Mouse (Mus musculus) neural tube, embryonic 11.5 days (tissue): Measurements from ENCODE around the gene Slc26a9. TPM values are rescaled to one million over a fixed set of nuclear protein-coding genes. Genes with fewer than 3 reads are reported as not detected.

Experiments used
- ATAC-seq: fragments of 200-750 bp; cut with Nextera tagmentation; 2 replicates; pipeline ENCODE4 v1.8.0; 2017; ENCODE audit warnings: moderate number of reproducible peaks, mild to moderate bottlenecking, moderate TSS enrichment, moderate library complexity; ENCODE audit not compliant: insufficient read depth, low FRiP score, low TSS enrichment
- DNase-seq: peaks from one replicate; pipeline ENCODE4 v3.0.0-alpha.2; 2015; ENCODE audit warnings: low spot score
- H3K27ac ChIP-seq: fragments of 300-500 bp; sonication (generic); 2 replicates; pipeline ENCODE4 v1.5.1; 2014; ENCODE audit warnings: low read depth, mild to moderate bottlenecking, low read length
- H3K27me3 ChIP-seq: fragments of 300-500 bp; sonication (generic); 2 replicates; pipeline ENCODE4 v1.6.1; 2014; ENCODE audit warnings: mild to moderate bottlenecking, low read length, mixed read lengths; ENCODE audit not compliant: control insufficient read depth, insufficient read depth
- H3K36me3 ChIP-seq: fragments of 300-500 bp; sonication (generic); 2 replicates; pipeline ENCODE4 v1.6.1; 2014; ENCODE audit warnings: mild to moderate bottlenecking, low read length, moderate library complexity, mixed read lengths; ENCODE audit not compliant: control insufficient read depth, insufficient read depth
- H3K4me1 ChIP-seq: fragments of 300-500 bp; sonication (generic); 2 replicates; pipeline ENCODE4 v1.6.1; 2014; ENCODE audit warnings: low read length, mixed read lengths; ENCODE audit not compliant: control insufficient read depth, insufficient read depth
- H3K4me2 ChIP-seq: fragments of 300-500 bp; sonication (generic); 2 replicates; pipeline ENCODE4 v1.6.1; 2014; ENCODE audit warnings: low read depth, mild to moderate bottlenecking, moderate library complexity
- H3K4me3 ChIP-seq: fragments of 300-500 bp; sonication (generic); 2 replicates; pipeline ENCODE4 v1.5.1; 2014; ENCODE audit warnings: low read depth, low read length
- H3K9ac ChIP-seq: fragments of 300-500 bp; sonication (generic); 2 replicates; pipeline ENCODE4 v1.6.1; 2014; ENCODE audit warnings: mild to moderate bottlenecking, low read length
- H3K9me3 ChIP-seq: fragments of 300-500 bp; sonication (generic); 2 replicates; pipeline ENCODE4 v1.6.1; 2016; ENCODE audit warnings: low read length; ENCODE audit not compliant: control insufficient read depth
- WGBS: fragments of 180-500 bp; shearing (Covaris S2); extraction: QIAGEN DNeasy Blood & Tissue Kit; methylation state at CpG from one replicate; pipeline ENCODE4 v1.1.7; 2014; 5-methylcytosine and 5-hydroxymethylcytosine counted together
- polyA plus RNA-seq: library from polyadenylated mRNA; unstranded; fragments of >200 nt; fragmentation: Nextera tagmentation; extraction: Ambion mirVana; gene quantifications from 2 replicates; pipeline ENCODE4 v1.2.1, GENCODE M21; 2014

The Slc26a9 gene
- polyA plus RNA-seq, 1 experiment from 2014 or later: not detected

GRCm38 (mm10) chr1:131730639-131731437, 13.0 kb upstream of the Slc26a9 start:
- no peak overlapping the region for H3K4me2 ChIP-seq
- H3K36me3 ChIP-seq: no peaks in the 10 kb centered on the region
- H3K9ac ChIP-seq: no peak overlapping the region
- H3K9me3 ChIP-seq: no peaks in the 10 kb centered on the region
- H3K27ac ChIP-seq: no peak overlapping the region
- no peak overlapping the region for H3K4me3 ChIP-seq
- H3K4me1 ChIP-seq: no peaks in the 10 kb centered on the region
- no peak for DNase-seq
- WGBS: 87% methylated on average over 12 of the region's 12 CpGs
- H3K27me3 ChIP-seq: no peaks in the 10 kb centered on the region
- ATAC-seq: no peak

DNA sequence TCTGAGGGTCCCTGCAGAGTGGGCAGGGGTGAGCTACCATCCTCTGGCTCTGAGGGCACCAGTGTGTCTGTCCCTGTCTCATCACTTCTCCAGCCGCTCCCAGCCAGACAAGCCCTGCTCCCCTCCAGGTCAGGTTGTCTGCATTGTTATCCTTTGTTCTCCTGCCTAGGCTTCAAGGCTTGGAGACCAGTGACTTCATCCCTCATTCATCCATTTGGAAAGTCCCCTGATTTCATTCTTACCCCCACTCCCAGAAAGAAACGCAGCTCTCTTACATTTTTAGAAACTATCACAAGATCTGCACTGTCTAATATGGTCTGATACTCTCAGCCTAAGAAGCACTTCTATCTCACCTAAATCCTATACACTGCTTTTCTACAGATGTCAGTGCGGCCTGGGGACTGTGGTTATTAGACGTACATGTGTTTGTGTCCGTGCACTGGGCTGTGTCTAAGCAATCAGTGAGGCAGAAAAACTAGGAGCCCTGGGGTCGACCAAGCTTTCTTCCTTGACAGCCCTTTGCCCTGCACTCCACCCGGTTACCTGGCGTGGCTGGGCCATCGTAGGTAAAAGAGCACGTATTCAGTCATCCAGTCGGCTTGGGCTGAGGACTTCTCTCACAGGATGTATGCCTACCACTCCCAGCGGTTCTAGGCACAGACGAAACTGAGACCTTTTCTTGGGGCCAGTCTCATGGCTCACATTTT, 10.2 kb upstream of the Slc26a9 start:
- Histone ChIP-seq H3K9ac (no peak overlapping the region), H3K27ac (no peak overlapping the region), H3K4me1 (no peaks in the 10 kb centered on the region), H3K27me3 (no peaks in the 10 kb centered on the region), H3K9me3 (no peaks in the 10 kb centered on the region), H3K4me2 (no peak overlapping the region), H3K36me3 (no peaks in the 10 kb centered on the region), H3K4me3 (no peak overlapping the region)
- ATAC-seq (no peak), DNase-seq (no peak)
- 66% methylated on average over 13 of the region's 13 CpGs for WGBS

DNA sequence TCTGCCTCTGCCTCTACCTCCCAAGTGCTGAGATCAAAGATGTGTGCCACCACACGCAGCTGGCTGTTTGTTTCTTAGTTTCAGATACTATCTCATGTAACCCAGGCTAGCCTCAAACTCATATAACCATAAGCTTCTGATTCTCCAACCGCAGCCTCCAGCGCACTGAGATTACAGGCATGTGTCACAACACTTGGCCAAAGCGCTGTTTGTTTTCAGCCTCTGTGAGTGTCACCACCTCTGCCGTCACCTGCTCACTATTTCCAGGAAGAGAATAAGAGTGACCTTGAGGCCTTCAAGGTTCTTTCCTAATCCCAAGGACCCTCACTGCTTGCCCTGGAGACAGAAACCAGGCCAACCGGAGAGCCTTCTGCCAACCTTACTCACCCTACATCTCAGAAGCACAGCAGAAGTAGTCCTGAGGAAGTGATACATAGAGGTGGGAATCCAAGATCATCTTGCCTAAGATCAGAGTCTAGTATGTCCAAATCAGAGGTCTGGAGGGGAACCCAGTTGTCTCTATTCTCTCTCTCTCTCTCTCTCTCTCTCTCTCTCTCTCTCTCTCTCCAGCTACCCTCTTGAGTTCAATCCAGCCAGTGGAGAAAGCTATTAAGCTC, 9.1 kb upstream of the Slc26a9 start:
- no peaks in the 10 kb centered on the region for H3K27me3 ChIP-seq
- no peak overlapping the region for H3K9ac ChIP-seq
- DNase-seq: no peak
- no peaks in the 10 kb centered on the region for H3K9me3 ChIP-seq
- H3K27ac ChIP-seq: no peak overlapping the region
- no peak overlapping the region for H3K4me2 ChIP-seq
- no peak for ATAC-seq
- no peak overlapping the region for H3K4me3 ChIP-seq
- no peaks in the 10 kb centered on the region for H3K36me3 ChIP-seq
- no peaks in the 10 kb centered on the region for H3K4me1 ChIP-seq
- WGBS: 92% methylated on average over 6 of the region's 6 CpGs

DNA sequence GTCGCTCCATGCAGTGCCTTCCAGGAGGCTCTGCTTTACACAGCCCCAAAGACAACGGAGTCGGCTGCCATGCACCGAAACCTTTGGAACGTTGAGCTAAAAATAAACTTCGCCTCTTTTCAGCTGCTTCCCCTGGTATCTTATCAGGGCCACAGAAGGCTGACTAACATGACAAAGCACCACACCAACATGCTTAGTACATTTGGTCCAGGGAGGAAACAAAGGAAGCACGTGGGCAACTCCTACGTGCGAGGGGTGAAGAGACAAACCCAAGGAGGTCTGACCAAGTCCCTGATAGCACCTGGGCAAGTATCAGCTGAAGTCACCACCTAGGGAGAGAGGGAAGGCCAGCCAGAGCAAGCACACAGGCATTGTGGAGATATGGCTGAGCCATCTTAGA, 7.3 kb upstream of the Slc26a9 start:
- H3K4me1 ChIP-seq: no peaks in the 10 kb centered on the region
- H3K27ac ChIP-seq: no peak overlapping the region
- ATAC-seq (no peak), DNase-seq (no peak)
- H3K9ac ChIP-seq: no peak overlapping the region
- no peaks in the 10 kb centered on the region for H3K36me3 ChIP-seq
- H3K4me2 ChIP-seq: no peak overlapping the region
- H3K9me3 ChIP-seq: no peaks in the 10 kb centered on the region
- no peak overlapping the region for H3K4me3 ChIP-seq
- WGBS: 89% methylated on average over 9 of the region's 9 CpGs
- H3K27me3 ChIP-seq: no peaks in the 10 kb centered on the region

GRCm38 (mm10) chr1:131737269-131737668, 6.6 kb upstream of the Slc26a9 start:
- Histone ChIP-seq H3K4me1 (no peaks in the 10 kb centered on the region), H3K4me3 (no peak overlapping the region), H3K4me2 (no peak overlapping the region), H3K27ac (no peak overlapping the region), H3K9me3 (no peaks in the 10 kb centered on the region), H3K9ac (no peak overlapping the region), H3K27me3 (no peaks in the 10 kb centered on the region), H3K36me3 (no peaks in the 10 kb centered on the region)
- WGBS: 80% methylated on average over 5 of the region's 5 CpGs
- ATAC-seq: no peak
- no peak for DNase-seq

- H3K27ac ChIP-seq: no peak overlapping the region
- H3K4me3 ChIP-seq: no peak overlapping the region
- H3K27me3 ChIP-seq: no peaks in the 10 kb centered on the region
- no peaks in the 10 kb centered on the region for H3K4me1 ChIP-seq
- 77% methylated on average over 1 of the region's 1 CpGs for WGBS
- H3K9me3 ChIP-seq: no peaks in the 10 kb centered on the region
- H3K4me2 ChIP-seq: no peak overlapping the region
- no peak for DNase-seq
- H3K36me3 ChIP-seq: no peaks in the 10 kb centered on the region
- ATAC-seq: no peak
- H3K9ac ChIP-seq: no peak overlapping the region
Measured at GRCm38 (mm10) chr1:131738760-131739159, 5.1 kb upstream of the Slc26a9 start.

- H3K27me3 ChIP-seq: no peaks in the 10 kb centered on the region
- H3K36me3 ChIP-seq: no peaks in the 10 kb centered on the region
- no peak overlapping the region for H3K4me2 ChIP-seq
- DNase-seq (no peak), ATAC-seq (no peak)
- H3K4me1 ChIP-seq: no peaks in the 10 kb centered on the region
- no peak overlapping the region for H3K4me3 ChIP-seq
- H3K27ac ChIP-seq: no peak overlapping the region
- H3K9ac ChIP-seq: no peak overlapping the region
- WGBS: 91% methylated on average over 9 of the region's 9 CpGs
- no peaks in the 10 kb centered on the region for H3K9me3 ChIP-seq
Measured at GRCm38 (mm10) chr1:131739481-131740160, 4.2 kb upstream of the Slc26a9 start.

DNA sequence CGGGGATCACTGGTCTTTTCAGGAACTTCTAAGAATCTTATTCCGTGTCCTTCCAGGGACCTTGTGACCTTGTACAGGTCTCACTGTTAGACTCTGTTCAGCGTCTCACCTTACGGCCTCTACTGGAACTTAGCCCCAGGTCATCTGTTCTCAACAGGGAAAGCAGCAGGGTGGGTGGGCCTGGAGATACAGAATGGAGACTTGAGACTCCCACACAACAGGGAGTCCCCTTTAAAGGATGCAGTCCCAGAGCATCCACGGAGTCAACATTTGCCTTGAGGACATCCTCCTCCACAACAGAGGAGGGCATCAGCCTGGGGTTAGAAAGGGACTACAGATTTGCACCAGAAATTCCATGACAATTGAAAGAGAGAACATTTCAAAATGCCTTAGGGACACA, 1.6 kb downstream of the Slc26a9 start:
- no peak overlapping the region for H3K4me3 ChIP-seq
- H3K27me3 ChIP-seq: no peaks in the 10 kb centered on the region
- WGBS: 68% methylated on average over 5 of the region's 5 CpGs
- H3K9me3 ChIP-seq: no peaks in the 10 kb centered on the region
- ATAC-seq: no peak
- no peaks in the 10 kb centered on the region for H3K36me3 ChIP-seq
- no peak for DNase-seq
- no peak overlapping the region for H3K9ac ChIP-seq
- H3K4me1 ChIP-seq: no peaks in the 10 kb centered on the region
- no peak overlapping the region for H3K27ac ChIP-seq
- no peak overlapping the region for H3K4me2 ChIP-seq
